Mouse (Mus musculus) CH12.LX (cell line): ENCODE data around the gene Psmb11. TPM values are rescaled to one million over a fixed set of nuclear protein-coding genes. Genes with fewer than 3 reads are reported as not detected.

Source experiments
- DNase-seq: peaks from one replicate; pipeline ENCODE4 v3.0.0-alpha.2; 2013; ENCODE audit errors: extremely low read depth
- H3K27ac ChIP-seq: 2 replicates; pipeline ENCODE4 v1.5.1; 2012; ENCODE audit warnings: low read depth, mild to moderate bottlenecking, control low read depth, moderate library complexity; ENCODE audit not compliant: insufficient read depth
- H3K27me3 ChIP-seq: replicated peaks from 2 replicates; pipeline ENCODE3; 2012; ENCODE audit warnings: inconsistent platforms
- H3K36me3 ChIP-seq, 2 experiments: replicated peaks in 1 of 2; 2 replicates each; pipeline versions ENCODE3 to v1.6.1; 2012; ENCODE audit warnings: inconsistent platforms in 1 of 2, low read length in 1 of 2, mild to moderate bottlenecking in 1 of 2, mixed read lengths in 1 of 2, moderate library complexity in 1 of 2; ENCODE audit not compliant: control insufficient read depth in 1 of 2, insufficient read depth in 1 of 2
- H3K4me1 ChIP-seq, 2 experiments: 2 replicates each; pipeline ENCODE4 v1.6.1; 2012; ENCODE audit warnings: inconsistent platforms in 1 of 2, moderate library complexity in 1 of 2; ENCODE audit not compliant: insufficient read depth in 2 of 2, control insufficient read depth in 1 of 2
- H3K4me2 ChIP-seq: 2 replicates; pipeline ENCODE4 v1.6.1; 2012; ENCODE audit warnings: low read depth, mild to moderate bottlenecking, control low read depth; ENCODE audit not compliant: poor library complexity, insufficient read depth, severe bottlenecking
- H3K4me3 ChIP-seq, 3 experiments: fragments of 150-350 bp in 1 of 3; sonication (generic) in 1 of 3; replicated peaks in 1 of 3; 2 replicates each; pipeline versions ENCODE3 to v1.5.1; 2011 to 2012; ENCODE audit warnings: low read depth in 2 of 3, low read length in 2 of 3, mild to moderate bottlenecking in 2 of 3, moderate library complexity in 2 of 3, control low read depth in 1 of 3, improper control_type of control experiment in 1 of 3, inconsistent platforms in 1 of 3, mixed read lengths in 1 of 3; ENCODE audit not compliant: poor library complexity in 1 of 3
- H3K79me2 ChIP-seq: replicated peaks from 2 replicates; pipeline ENCODE4 v1.6.1; 2012; ENCODE audit warnings: mild to moderate bottlenecking, moderate library complexity; ENCODE audit not compliant: control insufficient read depth, poor library complexity, insufficient read depth, severe bottlenecking; ENCODE audit errors: extremely low read depth
- H3K9ac ChIP-seq: 2 replicates; pipeline ENCODE4 v1.6.1; 2012; ENCODE audit warnings: low read depth, mild to moderate bottlenecking, control low read depth, moderate library complexity; ENCODE audit not compliant: insufficient read depth
- H3K9me3 ChIP-seq: replicated peaks from 2 replicates; pipeline ENCODE3; 2012; ENCODE audit warnings: low read length, inconsistent platforms, mixed read lengths
- CHD1 ChIP-seq: IDR thresholded peaks from 2 replicates; pipeline ENCODE4 v1.6.1; 2012; ENCODE audit warnings: low read depth, low read length, improper control_type of control experiment, inconsistent platforms
- CTCF ChIP-seq, 2 experiments: IDR thresholded peaks in 1 of 2; conservative IDR thresholded peaks in 1 of 2; 2 replicates each; pipeline ENCODE4 v1.5.1; 2011 to 2012; ENCODE audit warnings: low read depth in 2 of 2, low read length in 2 of 2, improper control_type of control experiment in 1 of 2, inconsistent platforms in 1 of 2, mild to moderate bottlenecking in 1 of 2, moderate library complexity in 1 of 2
- E2F4 ChIP-seq: IDR thresholded peaks from 2 replicates; pipeline ENCODE4 v1.6.1; 2011; ENCODE audit warnings: low read depth, low read length, improper control_type of control experiment; ENCODE audit not compliant: insufficient replicate concordance
- ELF1 ChIP-seq: IDR thresholded peaks from 2 replicates; pipeline ENCODE4 v1.6.1; 2014; ENCODE audit warnings: low read depth, mild to moderate bottlenecking, inconsistent platforms, low read length, improper control_type of control experiment
- EP300 ChIP-seq: IDR thresholded peaks from 2 replicates; pipeline ENCODE4 v1.6.1; 2011; ENCODE audit warnings: low read length, improper control_type of control experiment
- ETS1 ChIP-seq: conservative IDR thresholded peaks from 2 replicates; pipeline ENCODE4 v1.6.1; 2012; ENCODE audit warnings: low read depth, mild to moderate bottlenecking, inconsistent platforms, low read length, improper control_type of control experiment, moderate library complexity
- HCFC1 ChIP-seq: IDR thresholded peaks from 2 replicates; pipeline ENCODE4 v1.6.1; 2012; ENCODE audit warnings: low read depth, mild to moderate bottlenecking, inconsistent platforms, low read length, improper control_type of control experiment
- IRF4 ChIP-seq: IDR thresholded peaks from 2 replicates; pipeline ENCODE4 v1.6.1; 2014; ENCODE audit warnings: low read depth, mild to moderate bottlenecking, inconsistent platforms, low read length, improper control_type of control experiment
- JUN ChIP-seq: IDR thresholded peaks from 2 replicates; pipeline ENCODE4 v1.6.1; 2011; ENCODE audit warnings: low read depth, mild to moderate bottlenecking, low read length, improper control_type of control experiment, moderate library complexity; ENCODE audit not compliant: insufficient read depth
- MAFK ChIP-seq: IDR thresholded peaks from 2 replicates; pipeline ENCODE4 v1.6.1; 2011; ENCODE audit warnings: low read length, improper control_type of control experiment; ENCODE audit not compliant: insufficient replicate concordance
- MAX ChIP-seq: IDR thresholded peaks from 2 replicates; pipeline ENCODE4 v1.6.1; 2011; ENCODE audit warnings: low read length, improper control_type of control experiment
- MYC ChIP-seq: IDR thresholded peaks from 2 replicates; pipeline ENCODE4 v1.6.1; 2011; ENCODE audit warnings: low read depth, mild to moderate bottlenecking, improper control_type of control experiment, low read length
- NRF1 ChIP-seq: IDR thresholded peaks from 2 replicates; pipeline ENCODE4 v1.6.1; 2014; ENCODE audit warnings: low read depth, mild to moderate bottlenecking, inconsistent platforms, low read length, improper control_type of control experiment, moderate library complexity
- POLR2AphosphoS2 ChIP-seq: IDR thresholded peaks from 2 replicates; pipeline ENCODE4 v1.6.1; 2011; ENCODE audit warnings: low read depth, low read length, improper control_type of control experiment
- RAD21 ChIP-seq: IDR thresholded peaks from 2 replicates; pipeline ENCODE4 v1.6.1; 2011; ENCODE audit warnings: low read depth, mild to moderate bottlenecking, low read length, improper control_type of control experiment, moderate library complexity
- SIN3A ChIP-seq: IDR thresholded peaks from 2 replicates; pipeline ENCODE4 v1.6.1; 2012; ENCODE audit warnings: low read length, improper control_type of control experiment, inconsistent platforms
- SMC3 ChIP-seq: IDR thresholded peaks from 2 replicates; pipeline ENCODE4 v1.6.1; 2011; ENCODE audit warnings: low read depth, low read length, improper control_type of control experiment
- USF1 ChIP-seq: IDR thresholded peaks from 2 replicates; pipeline ENCODE4 v1.6.1; 2014; ENCODE audit warnings: low read depth, mild to moderate bottlenecking, inconsistent platforms, low read length, improper control_type of control experiment
- ZC3H11A ChIP-seq: IDR thresholded peaks from 2 replicates; pipeline ENCODE4 v1.6.1; 2012; ENCODE audit warnings: low read depth, mild to moderate bottlenecking, inconsistent platforms, low read length, improper control_type of control experiment
- ZKSCAN1 ChIP-seq: IDR thresholded peaks from 2 replicates; pipeline ENCODE4 v1.6.1; 2012; ENCODE audit warnings: low read depth, inconsistent platforms, low read length, improper control_type of control experiment, borderline replicate concordance
- ZMIZ1 ChIP-seq: IDR thresholded peaks from 2 replicates; pipeline ENCODE4 v1.6.1; 2012; ENCODE audit warnings: low read depth, mild to moderate bottlenecking, inconsistent platforms, low read length, improper control_type of control experiment
- ZNF384 ChIP-seq: IDR thresholded peaks from 2 replicates; pipeline ENCODE4 v1.6.1; 2012; ENCODE audit warnings: low read depth, low read length, improper control_type of control experiment, inconsistent platforms
- dilution Hi-C: fragments of 300-500 bp; cut with MboI; formaldehyde crosslinking; loops from 2 replicates; pipeline ENCODE4 v1.14.3; 2020; ENCODE audit warnings: low sequenced_read_pairs; ENCODE audit not compliant: extremely low pct_unique_long_range_greater_than_20kb, extremely low pct_ligation_motif_present
- in situ Hi-C: fragments of 300-500 bp; cut with MboI; formaldehyde crosslinking; loops from 3 replicates; pipeline ENCODE4 v1.14.3; 2019; ENCODE audit warnings: low sequenced_read_pairs, low pct_ligation_motif_present, low pct_unique_long_range_greater_than_20kb, mixed read lengths
- polyA plus RNA-seq: library from polyadenylated mRNA; unstranded; fragments of >175 nt; gene quantifications from 2 replicates; pipeline ENCODE4 v1.2.1, GENCODE M21; 2012; ENCODE audit warnings: low read depth; ENCODE audit not compliant: insufficient read length
- total RNA-seq, 2 experiments: library from RNA; depleted of rRNA; stranded (reverse); fragments of 300-350 nt in 1 of 2; fragments of >200 nt in 1 of 2; gene quantifications; 2 replicates each; pipeline ENCODE4 v1.2.3; 2012 to 2014

The Psmb11 gene
- total and polyA plus RNA-seq, 3 experiments = not detected

- in situ Hi-C loops = loop anchor here (10.0 to 25.0 kb wide), 2 partner anchors 59 to 572 kb away; partner anchors contain the start of gene Ajuba
- no peak for DNase-seq
- Histone ChIP-seq H3K4me2 (no peak overlapping the region), H3K9ac (no peak overlapping the region), H3K9me3 (no peaks in the 10 kb centered on the region), H3K79me2 (no peaks in the 10 kb centered on the region), H3K27me3 (no peaks in the 10 kb centered on the region), H3K4me3 (no peak overlapping the region), H3K27ac (no peak overlapping the region), H3K4me1 (no peaks in the 10 kb centered on the region), H3K36me3 (peaks cover 59 to 96% of the 10 kb centered on the region in 2 experiments)
- TF ChIP-seq ZKSCAN1 (no peak), SMC3 (peak; percentile 28), CTCF (conservative IDR thresholded peaks at IDR 0.05 in 1 of 2, IDR thresholded peaks at IDR 0.05 in 1 of 2; ENCODE audit: low read depth in 2 of 2, low read length in 2 of 2) (peak in 1 of 2 experiments; percentile 35; a peak in 2 of 4 replicates)
- dilution Hi-C loops = no loop called here
Observed at GRCm38 (mm10) chr14:54634182-54634581, 12.9 kb downstream of the Psmb11 start.

GRCm38 (mm10) chr14:54636954-54637353, 15.7 kb downstream of the Psmb11 start:
- Histone ChIP-seq H3K36me3 (peaks cover 44 to 96% of the 10 kb centered on the region in 2 experiments), H3K79me2 (no peaks in the 10 kb centered on the region), H3K4me2 (no peak overlapping the region), H3K4me1 (peaks cover 5 to 14% of the 10 kb centered on the region in 2 experiments; a peak in 2 of 4 replicates), H3K27ac (no peak overlapping the region), H3K27me3 (no peaks in the 10 kb centered on the region), H3K9me3 (no peaks in the 10 kb centered on the region), H3K4me3 (no peak overlapping the region), H3K9ac (no peak overlapping the region)
- dilution Hi-C loops (no loop called here), in situ Hi-C loops (loop anchor here (5.0 to 25.0 kb wide), 3 partner anchors 45 to 575 kb away; partner anchors contain the start of gene Ajuba)
- TF ChIP-seq JUN = no peak
- TF ChIP-seq RAD21 = peak; percentile 33
- TF ChIP-seq SIN3A = no peak
- no peak for TF ChIP-seq ZMIZ1
- no peak for TF ChIP-seq NRF1
- TF ChIP-seq SMC3 = peak; percentile 73
- no peak for TF ChIP-seq MAFK
- no peak for TF ChIP-seq ZNF384
- TF ChIP-seq MAX = no peak
- TF ChIP-seq ETS1 = no peak
- TF ChIP-seq USF1 = no peak
- TF ChIP-seq POLR2AphosphoS2 = no peak
- no peak for TF ChIP-seq EP300
- TF ChIP-seq ELF1 = no peak
- peak; percentile 88 to 99 for TF ChIP-seq CTCF (conservative IDR thresholded peaks at IDR 0.05 in 1 of 2, IDR thresholded peaks at IDR 0.05 in 1 of 2; ENCODE audit: low read depth in 2 of 2, low read length in 2 of 2)
- no peak for TF ChIP-seq IRF4
- TF ChIP-seq MYC = no peak
- no peak for TF ChIP-seq E2F4
- no peak for TF ChIP-seq ZC3H11A
- TF ChIP-seq CHD1 = no peak
- TF ChIP-seq HCFC1 = no peak
- DNase-seq = no peak
